Mouse (Mus musculus): ENCODE results near the gene Scaf1.

The Scaf1 gene

DNA sequence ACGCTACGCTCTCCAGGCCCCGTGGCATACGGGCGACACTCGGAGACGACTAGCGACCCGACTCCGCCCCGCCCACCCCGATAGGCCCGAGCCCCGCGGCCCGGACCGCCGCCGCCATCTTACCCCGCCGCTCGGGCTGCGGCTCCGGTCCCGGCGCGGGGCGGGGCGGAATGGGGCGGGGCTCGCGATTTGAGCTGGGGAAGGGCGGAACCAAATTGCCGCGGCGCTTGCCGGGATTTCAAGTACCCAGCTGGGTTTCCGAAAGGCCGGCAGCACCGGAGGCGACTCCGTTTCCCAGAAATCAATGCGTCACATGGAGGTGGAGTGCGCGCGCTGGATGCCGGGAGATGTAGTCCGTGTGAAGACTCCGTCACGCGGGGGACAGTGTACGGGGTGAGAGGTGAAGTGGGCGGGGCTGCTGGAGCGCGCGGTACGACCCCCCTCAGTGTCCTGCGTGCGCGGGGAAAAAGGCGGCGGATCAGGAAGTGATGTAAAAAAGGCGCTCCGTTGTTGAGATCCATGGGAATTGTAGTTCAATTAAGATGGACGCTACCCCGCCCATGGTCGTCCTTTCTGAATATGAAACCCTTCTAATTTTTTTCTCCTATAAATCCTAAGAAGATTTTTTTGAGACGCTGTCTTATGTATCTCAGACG lies at the start of gene Scaf1:
Gene Scaf1, minus strand, starts transcription at position 407 of the 656 bp plus-strand sequence.
- DNase-seq = peak; percentile 100

DNA sequence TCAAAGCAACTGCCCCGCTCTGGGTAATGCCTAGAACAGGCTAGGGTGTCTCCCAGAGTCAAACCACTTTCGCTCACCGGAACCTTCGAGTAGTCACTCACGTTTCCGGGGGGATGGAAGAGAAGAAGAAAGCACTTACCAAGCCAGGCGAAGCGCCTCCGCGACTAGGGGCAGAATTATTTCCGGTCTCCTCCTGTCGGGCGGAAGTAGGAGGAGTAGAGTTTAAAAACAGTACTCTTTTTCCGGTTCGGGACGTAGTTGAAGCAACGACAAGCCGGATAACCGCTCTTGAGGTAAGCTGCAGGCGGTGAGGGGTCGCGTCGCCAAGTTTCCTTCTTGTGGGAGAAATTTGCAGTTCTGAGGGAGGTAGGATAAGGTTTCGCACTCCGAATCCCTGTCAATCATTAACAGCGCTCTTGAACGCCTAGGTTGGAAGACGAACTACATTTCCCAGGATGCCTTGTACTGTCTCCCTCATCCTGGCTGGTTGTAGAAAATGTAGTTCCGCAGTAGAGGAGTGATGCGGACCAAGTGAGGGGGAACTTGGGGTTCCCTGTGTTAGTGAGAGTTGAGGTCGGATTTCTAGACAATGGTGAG lies 46.2 kb upstream of the Scaf1 start, which contains the start of the genes Nosip and Prrg2:
Gene Nosip, plus strand, starts transcription at position 191 of the 597 bp plus-strand sequence.
Gene Prrg2, minus strand, starts transcription at position 439 of the 597 bp plus-strand sequence.
- peak; percentile 95 for DNase-seq

DNA sequence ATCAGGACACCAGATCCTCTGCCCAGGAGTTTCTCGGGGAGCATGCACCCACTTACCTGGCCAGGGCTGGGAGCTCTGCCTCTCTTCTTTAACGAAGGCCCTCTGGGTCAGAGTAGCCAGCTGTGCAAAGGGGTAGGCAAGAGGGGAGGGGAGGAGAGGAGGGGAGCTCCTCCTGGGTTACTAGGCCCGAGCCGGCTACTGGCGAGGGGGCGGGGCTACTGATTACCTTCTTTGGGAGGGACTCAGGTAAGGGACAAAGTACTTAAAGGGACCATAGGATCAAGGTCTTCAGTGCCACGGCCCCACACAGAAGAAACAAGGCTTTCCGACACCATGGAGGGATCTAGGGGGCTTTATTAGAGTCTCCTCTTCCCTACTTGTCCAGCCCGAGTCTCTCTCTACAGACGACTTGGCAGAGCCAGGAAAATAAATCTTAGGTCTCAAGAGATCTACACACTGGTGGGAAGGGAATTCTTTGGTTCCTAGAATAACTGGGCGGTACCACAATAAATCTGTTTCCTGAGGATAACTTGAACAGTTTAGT lies 45.4 kb upstream of the Scaf1 start:
- DNase-seq = peak; percentile 46

DNA sequence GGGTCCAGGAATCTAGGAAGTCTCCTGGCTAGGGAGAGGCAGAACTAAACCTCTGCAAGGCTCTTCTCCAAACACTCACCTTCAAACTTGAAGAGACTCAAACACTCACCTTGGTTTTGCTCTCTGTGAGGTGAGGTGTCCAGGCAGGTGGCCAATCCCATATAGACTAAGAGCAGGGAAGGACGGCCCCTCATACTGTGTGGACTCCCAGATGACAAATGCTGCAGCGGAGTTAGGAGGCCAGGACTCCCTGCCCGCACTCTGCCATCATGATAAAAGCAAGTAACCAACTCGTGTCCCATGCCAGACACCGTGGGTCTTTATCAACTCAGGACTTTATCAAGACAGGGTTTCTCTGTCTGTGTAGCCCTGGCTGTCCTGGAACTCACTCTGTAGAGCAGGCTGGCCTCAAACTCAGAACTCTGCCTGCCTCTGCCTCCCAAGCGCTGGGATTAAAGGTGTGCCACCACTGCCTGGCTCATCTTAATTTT lies 44.5 kb upstream of the Scaf1 start:
- DNase-seq = no peak

DNA sequence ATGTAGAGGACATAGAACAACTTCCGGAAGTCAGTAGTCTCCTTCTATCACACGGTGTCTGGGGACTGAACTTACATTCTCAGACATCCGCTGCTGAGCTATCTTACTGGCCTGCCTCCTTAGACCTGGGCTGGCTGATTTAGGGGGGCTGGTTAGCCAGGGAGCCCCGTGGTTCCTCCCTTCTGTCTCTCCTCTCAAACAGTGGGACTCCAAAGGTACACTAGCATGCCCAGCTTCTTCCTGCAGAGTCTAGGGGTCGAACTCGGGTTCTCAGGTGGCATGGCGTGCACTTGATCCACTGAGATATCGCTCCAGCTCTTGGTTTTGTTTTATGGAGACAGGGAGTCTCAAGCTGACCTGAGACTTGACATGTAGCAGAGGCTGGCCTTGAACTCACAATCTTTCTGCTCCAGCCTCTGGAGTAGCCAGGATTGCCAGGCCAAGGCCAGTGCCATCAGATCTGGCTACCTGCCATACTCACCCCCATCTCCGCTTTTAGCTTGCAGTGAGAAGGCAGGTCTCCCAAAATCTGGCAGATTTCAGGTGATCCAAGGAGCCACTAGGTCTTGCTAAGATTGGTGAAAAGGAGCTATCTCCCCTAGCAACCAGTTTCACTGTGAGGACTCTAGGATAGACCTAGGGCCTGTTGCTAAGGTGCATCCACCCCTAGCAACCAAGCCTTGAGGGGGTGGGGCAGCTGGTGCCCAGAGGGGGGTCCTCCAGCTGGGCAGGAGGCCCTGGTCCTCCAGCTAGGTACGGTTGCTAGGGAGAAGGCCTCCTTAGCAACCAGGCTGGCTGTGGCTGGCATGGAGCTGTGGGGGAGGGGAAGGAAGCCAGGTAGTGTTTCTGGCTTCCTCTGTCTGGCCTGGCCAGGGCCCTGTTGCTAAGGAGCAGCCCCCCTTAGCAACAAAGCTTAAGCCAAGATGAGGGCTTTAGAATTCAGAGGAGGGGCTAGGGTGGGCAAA lies 42.7 kb upstream of the Scaf1 start:
- no peak for DNase-seq

DNA sequence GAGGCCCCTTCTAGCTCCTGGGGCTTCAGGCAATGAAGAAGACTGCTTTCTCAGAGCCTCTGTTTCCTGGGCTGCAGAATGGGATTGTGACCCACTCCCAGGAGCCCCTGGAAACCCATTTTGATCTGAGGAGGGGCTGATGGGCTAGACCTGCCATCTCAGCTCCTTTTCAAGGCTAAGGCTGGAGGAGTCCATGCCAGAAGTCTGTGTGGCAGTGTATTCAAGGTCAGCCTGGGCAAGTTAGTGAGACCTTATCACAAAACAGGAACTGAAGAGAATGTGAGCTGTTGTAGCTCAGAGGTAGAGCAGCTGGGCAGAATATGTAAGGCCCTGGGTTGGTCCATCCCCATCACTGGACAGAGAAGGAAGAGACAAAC lies 40.8 kb upstream of the Scaf1 start:
- DNase-seq = no peak

DNA sequence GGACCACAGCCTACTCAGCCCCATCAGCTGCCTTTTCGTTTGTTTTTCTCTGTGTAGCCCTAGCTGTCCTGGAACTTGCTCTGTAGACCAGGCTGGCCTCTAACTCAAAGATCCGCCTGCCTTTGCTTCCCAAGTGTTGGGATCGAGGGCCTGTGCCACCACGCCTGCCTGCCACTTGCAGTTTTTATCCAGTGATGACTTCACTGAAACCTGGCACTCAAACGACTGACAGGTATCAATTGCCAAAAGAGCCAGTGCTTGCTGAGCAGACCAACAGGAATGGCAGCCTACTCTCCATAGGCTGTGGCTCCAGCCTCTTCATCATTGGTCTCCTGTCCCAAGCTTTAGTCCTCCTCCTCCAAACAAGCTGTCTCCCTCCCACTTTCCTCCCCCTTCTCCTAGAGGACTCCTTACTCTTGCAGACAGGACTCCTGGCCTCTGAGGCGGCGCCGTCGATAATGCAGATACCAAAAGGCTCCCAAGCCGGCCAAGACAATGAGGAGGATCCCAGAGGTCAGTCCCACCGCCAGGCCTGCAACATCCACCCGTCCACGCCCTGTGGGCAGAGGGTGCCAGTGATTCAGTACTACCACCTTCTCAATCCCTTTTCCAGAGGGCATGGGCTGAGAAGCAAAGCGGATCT lies 40.3 kb upstream of the Scaf1 start:
- DNase-seq = no peak

DNA sequence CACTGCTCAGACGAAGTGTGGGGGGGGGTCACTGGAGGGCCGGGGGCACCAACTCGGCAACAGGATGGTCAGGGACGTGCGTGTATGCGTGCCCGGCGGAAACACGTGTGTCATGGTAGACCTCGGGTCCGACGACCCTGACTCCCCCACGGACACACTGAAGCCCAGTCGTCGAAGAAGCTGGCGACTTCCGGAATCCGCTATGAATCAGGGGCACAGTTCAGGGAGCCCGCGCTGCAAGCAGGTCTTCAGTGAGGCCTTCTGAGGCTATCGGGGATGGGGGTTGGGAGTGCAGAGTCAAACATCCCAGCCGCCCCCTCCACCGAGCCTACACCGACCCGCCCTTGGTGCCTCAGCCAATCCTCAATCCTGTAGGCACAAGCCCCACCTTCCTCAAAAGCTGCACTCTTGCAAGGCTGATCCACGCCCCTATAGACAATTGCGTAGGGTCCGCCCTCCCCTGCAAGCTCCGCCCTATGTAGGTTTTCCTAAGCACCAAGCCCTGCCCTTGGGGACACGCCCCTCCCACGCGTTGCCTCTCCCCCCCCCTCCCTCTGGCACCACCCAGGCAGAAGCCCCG lies 37.9 kb upstream of the Scaf1 start:
- DNase-seq = peak; percentile 97

DNA sequence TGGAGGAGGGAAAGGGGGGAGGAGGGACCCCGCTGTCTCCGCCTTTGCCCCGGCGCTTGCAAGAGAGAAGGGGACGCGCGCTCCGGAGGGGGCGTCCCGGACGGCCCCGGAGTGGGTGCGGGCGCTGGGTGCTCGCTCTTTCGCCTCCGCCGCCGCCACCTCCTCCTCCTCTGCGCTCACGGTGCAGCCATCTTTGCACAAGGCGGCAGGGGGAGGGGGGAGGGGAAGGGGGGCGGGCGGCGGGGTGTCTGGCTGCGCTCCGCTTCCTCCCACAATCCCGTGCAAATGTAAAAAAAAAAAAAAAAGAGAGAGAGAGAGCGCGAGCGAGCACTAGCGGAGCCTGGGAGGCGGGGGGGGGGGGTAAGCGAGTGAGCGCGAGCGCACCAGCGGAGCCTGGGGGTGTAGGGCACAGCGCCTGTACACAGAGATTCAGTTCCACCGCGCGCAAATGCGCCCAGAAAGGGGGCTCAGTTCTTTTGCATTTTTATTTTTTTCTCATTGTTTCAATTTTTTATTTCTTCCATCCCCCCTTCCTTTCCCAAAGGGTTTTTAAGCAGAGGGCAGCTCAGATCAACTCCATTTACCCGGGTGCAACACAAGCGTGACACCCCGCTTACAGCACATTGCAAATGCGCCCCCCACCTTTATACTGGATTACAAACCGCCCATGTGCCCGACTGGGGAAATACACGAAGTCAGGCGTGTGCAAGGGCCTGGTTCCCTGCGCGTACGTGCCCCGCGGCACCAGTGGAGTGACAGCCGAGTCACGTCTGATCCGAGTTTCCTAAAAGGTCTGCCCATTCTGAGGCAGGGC lies 37.2 kb upstream of the Scaf1 start:
- DNase-seq = peak; percentile 88

DNA sequence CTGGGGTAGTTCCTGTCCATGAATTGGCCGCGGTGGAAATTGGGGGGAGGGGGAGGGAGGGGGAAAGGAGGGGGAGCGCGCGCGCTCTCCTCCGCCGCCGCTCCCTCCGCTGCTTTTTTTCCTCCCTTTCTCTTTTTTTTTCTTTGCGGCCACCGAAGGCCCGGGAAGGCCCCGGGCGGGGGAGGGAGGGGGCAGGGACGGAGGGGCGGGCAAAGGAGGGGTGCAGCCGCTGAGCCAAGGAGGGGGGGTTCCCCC lies 36.6 kb upstream of the Scaf1 start, which contains the start of gene Prr12:
Gene Prr12, minus strand, starts transcription at position 20 of the 255 bp plus-strand sequence.
- no peak for DNase-seq

DNA sequence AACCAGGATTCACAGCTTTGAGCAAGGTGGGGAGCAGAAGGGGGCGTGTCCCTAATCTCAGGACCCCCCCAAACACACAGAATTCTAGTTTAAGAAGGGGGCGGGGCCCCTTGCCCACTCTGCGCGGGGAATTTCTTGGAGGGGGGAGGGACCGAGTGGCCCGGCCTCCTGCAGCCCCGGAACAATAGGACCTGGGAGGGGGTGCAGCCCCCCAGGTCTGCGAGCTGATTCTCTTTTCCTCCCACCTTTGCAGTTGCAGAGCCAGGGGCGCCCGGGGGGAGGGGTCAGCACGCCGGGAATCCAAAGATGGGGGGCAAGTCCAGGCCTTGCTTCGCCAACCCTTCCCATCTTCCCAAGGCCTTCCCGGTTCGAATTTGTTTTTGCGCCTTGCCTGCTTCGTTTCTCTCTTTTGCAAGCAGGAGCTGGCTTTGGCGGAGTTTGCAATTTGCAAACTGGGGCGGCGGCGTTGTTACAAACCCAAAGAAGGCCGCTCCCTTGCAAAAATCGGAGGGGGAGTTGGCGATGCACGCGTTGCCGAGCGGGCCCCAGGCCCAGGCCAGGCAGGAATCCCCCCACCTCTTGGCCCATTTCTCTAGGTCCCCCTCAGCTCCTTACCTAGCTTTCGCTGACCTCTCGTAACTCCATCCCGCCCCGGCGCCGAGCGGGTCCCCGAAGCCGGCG lies 36.2 kb upstream of the Scaf1 start:
- peak; percentile 62 for DNase-seq

DNA sequence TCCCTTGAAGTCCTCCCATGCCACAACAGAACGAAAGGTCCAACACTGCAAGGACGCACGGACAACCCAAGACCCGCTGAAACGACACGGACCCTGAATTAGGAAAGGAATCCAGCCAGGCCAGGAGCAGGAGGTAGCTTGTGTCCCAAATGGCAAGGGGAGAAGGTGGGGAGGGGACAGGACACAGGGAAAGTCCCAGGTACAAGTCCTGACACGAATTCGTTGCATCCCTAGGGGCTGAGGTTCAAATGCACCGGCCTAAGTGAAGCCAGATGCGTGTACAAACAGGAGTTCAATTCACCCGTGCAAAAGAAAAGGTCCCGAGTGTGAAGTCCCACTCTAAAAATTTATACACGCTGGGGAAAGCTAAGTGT lies 35.4 kb upstream of the Scaf1 start:
- DNase-seq = no peak

DNA sequence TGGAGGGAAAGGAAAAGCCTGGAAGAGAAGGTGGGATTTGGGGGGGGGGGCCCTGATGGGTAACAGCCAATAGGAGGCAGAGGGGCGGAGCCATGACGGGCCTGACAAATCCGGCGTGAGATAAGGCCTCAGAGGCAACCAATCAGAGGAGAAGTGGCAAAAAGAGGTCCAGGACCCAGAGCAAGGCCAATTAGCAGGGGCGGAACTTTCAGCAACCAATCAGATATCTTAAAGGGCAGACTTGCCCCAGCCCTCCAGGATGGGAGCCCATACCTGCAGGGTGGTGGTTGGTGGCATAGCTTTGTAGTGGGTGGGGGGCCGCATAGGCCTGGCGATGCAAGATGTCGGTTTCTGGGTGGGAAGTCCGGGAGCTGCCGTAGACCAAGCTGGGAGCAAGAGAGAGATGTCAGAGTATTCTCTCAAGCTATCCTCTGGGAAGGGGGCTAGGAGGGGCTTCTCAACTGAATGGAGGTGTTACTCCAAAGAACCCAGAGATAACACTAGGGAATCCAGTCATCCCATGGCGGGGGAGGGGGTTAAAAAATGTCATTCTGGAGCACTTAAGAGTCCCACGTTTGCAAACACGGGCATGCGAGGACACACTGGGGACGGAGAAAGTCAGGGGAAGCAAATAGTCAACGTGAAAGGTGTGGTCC lies 34.9 kb upstream of the Scaf1 start:
- peak; percentile 53 for DNase-seq

DNA sequence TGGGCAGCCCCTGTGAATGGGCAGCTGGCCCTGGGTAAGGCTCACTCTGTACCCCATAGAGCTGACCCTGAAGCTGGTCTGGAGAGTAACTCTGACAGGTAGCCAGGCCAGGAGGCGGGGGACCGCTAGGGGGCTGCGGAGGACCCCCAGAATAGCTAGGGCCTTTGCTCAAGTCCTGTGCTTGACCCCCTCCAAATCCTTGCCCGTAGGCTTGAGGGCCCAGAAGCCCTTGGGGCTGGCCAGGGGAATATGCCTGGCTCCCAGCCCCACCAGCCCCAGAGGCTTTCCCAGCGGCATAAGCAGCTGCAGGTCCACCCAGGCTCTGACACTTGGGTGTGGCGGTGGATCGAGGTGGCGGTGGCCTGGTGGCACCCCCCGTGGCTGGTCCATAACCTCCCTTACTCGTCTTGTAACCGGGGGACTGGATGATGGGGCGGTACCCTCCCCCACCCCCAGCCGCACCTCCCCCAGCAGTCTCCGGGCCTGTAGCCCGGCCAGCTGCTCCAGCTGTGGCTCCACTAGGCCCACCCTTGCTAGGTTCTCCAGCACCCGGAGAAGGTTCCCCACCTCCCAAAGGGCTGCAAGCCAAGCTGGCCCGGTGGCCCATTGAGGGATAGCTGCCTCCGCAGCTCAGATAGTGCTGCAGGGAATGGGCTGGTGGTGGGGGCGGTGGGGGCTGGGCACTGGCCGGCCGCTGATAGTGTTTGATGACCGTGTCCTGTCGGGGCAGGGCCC lies 32.9 kb upstream of the Scaf1 start:
- no peak for DNase-seq

DNA sequence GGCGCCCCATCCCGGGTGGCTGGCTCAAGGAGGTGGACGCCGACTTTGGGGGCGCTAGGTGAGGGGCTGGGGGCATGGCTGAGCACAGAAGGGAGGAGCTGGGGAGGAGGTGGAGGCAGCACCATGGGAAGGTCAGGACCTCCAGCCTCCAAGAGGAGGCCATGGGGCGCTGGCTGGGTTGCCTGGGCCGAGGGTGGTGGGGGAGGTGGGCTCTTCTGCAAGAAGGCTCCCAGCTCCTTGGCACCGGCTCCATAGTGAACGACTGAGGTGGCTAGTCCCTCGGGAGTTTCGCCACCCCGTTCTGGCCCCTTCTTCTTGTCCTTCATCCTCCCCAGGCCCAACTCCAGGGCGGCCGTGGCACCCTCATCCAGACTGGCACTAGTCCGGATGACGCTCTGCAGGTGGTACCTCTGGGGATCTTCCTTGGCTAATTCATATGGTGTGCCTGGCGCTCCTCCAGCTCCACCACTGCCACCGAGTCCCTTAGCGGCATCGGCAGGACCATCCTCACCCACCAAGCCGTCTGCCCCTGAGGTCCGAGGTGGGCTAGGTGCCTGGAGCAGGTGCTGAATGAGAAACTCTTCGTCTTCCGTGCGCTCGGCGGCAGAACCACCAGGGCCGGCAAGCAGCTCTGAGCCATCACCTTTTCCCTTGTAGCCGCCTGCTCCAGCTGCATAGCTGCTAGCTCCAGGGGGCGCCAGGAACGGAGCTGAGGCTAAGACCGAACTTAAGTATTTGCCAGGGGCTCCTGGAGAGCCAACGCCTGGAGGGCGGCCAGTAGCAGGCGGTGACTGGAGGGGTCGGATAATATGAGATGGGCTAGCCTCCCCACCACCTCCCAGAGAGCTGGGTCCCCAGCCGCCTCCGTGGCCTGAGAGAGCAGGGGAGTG lies 32.1 kb upstream of the Scaf1 start:
- no peak for DNase-seq

DNA sequence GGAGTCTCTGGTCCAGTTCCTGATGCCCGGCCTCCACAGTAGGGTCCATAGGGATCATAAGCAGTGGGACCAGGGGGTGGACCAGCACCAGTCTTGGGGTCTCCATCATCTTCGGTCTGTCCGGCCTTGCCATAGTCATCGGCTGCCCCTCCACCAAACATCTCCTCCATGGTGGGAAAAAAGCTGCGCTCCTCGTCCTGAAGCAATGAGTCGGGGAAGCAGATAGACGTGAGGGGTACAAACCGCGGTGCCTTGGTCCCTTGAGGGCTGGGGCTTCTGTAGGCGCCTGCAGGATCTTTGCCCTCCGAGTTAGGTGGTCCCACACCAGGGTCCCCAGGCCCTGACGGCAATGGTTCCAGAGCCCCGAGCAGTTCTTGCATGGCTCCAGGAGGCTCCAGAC lies 31.3 kb upstream of the Scaf1 start:
- DNase-seq = no peak

DNA sequence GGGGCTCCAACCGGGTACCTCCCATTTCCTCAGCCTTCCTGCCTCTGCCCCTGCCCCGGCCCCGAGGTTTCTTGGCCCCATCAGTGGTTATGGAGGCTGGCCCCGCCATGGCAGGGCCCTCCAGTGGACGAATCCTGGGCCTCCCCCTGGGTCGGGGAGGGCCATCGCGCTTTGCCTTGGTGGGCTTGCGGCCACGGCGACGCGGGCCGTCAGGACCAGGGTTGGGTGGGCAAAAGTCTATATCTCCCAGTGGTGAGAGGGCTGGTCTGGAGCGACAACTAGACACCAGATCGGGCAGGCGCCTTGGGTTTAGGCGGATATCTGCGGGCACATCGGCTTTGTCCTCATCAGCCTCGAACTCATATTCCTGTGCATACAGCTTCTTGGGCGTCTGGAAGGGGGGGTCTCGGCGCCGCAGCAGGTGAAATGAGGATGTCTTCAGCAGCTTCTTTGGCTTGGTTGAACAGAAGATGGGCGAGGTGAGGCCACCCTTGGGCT lies 30.7 kb upstream of the Scaf1 start:
- no peak for DNase-seq

DNA sequence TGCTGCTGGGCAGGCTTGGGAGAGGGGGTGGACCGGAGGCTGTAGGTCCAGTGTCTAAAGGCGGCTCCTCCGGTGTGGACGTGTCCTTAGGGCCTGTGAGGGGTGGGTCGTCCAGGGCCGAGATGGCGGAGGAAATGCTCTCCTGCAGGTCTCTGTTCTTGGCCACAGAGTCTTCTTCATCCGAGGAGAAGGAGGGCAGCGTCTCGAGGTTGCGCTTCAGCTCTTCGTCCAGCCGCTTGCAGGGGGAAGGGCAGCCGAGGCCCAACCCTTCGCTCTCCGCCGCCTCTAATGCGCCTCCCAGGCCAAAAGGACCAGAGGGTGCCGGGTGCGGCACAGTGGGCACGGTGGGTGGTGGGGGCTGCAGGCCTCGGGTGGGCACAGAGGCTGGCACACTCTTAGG lies 29.6 kb upstream of the Scaf1 start:
- no peak for DNase-seq
